In the genomic region with DNA sequence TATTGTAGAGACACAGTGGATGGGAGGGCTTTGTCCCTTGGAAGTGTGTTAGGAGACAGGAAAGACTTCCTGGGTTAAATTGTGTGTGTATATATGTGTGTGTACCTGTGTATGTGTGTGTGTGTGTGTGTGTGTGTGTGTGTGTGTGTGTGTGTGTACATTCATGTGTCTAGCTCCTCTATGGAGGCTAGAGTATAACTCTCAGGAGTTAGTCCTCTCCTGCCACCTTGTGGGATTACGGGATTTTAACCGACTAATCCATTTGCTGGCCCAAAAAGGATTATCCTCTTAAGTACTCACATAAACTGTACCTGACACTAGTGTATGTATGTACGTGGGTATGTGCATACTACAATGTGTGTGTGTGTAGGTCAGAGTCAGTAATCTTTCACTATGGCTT, we compare ENCODE assay signal across 10 mouse cellular contexts.
DNase-seq lines count a peak whose midpoint lies in the region; ATAC-seq and TF ChIP-seq lines count a peak whose summit lies in the region.
"Had no signal": no experiment of that assay in that cellular context is flagged by ENCODE, and none has a peak within 500 bp of the region (broad histone marks: within the 10 kb centered on the region; RNA-seq: fewer than 3 reads in every experiment).

No protein-coding gene starts in this region.

- peak; percentile 67 for TF ChIP-seq CTCF in lung, embryonic 14.5 days (IDR thresholded peaks at IDR 0.05; ENCODE audit: low read depth)
- no peak for TF ChIP-seq CTCF in lung, adult 2 months (IDR thresholded peaks at IDR 0.05; ENCODE audit: insufficient read depth, low read length)

- ATAC-seq in lung, embryonic 14.5 days (ENCODE audit: insufficient read depth), result peak; percentile 50; the same call in 1 of the 2 replicates
- peak; percentile 38 for ATAC-seq in kidney, embryonic 14.5 days (ENCODE audit: low FRiP score, low TSS enrichment)
- ATAC-seq in megakaryocyte, adult 5-6 weeks (ENCODE audit: poor library complexity, severe bottlenecking), result no peak

- H3K9ac ChIP-seq in lung, embryonic 14.5 days, result no peak overlapping the region
- H3K9ac ChIP-seq in kidney, embryonic 14.5 days (ENCODE audit: low read depth, low read length), result no peak overlapping the region
- H3K9ac ChIP-seq: embryonic facial prominence, embryonic 15.5 days; lung, embryonic 15.5 days had no signal

- no peaks in the 10 kb centered on the region for H3K9me3 ChIP-seq in lung, embryonic 14.5 days (ENCODE audit: low read depth, low read length)
- H3K9me3 ChIP-seq in kidney, embryonic 14.5 days (ENCODE audit: control insufficient read depth, low read length), result no peaks in the 10 kb centered on the region
- H3K9me3 ChIP-seq: embryonic facial prominence, embryonic 15.5 days; lung, embryonic 15.5 days had no signal

- H3K4me3 ChIP-seq in lung, embryonic 14.5 days (ENCODE audit: low read depth, low read length), result no peak overlapping the region
- H3K4me3 ChIP-seq in lung, adult 2 months (replicated peaks; ENCODE audit: extremely low read depth, low read depth, low read length), result no peak overlapping the region
- H3K4me3 ChIP-seq in kidney, embryonic 14.5 days (ENCODE audit: low read length), result no peak overlapping the region
- H3K4me3 ChIP-seq: embryonic facial prominence, embryonic 15.5 days; lung, embryonic 15.5 days had no signal

- H3K27ac ChIP-seq in lung, embryonic 14.5 days (ENCODE audit: low read depth), result no peak overlapping the region
- H3K27ac ChIP-seq in kidney, embryonic 14.5 days (ENCODE audit: low read depth, low read length), result no peak overlapping the region
- H3K27ac ChIP-seq: embryonic facial prominence, embryonic 15.5 days; lung, embryonic 15.5 days had no signal

- 53% methylated on average over 3 of the region's 3 CpGs for WGBS in lung, embryonic 14.5 days
- 46% methylated on average over 3 of the region's 3 CpGs for WGBS in lung, adult 2 months
- 74% methylated on average over 3 of the region's 3 CpGs for WGBS in kidney, embryonic 14.5 days

- H3K4me2 ChIP-seq in lung, embryonic 14.5 days, result no peak overlapping the region
- no peak overlapping the region for H3K4me2 ChIP-seq in kidney, embryonic 14.5 days (replicated peaks; ENCODE audit: low read depth, low read length)
- H3K4me2 ChIP-seq: embryonic facial prominence, embryonic 15.5 days; lung, embryonic 15.5 days had no signal

- no peaks in the 10 kb centered on the region for H3K27me3 ChIP-seq in lung, embryonic 14.5 days (ENCODE audit: insufficient read depth, low read length)
- H3K27me3 ChIP-seq in kidney, embryonic 14.5 days (ENCODE audit: control insufficient read depth, insufficient read depth, low read length), result no peaks in the 10 kb centered on the region
- H3K27me3 ChIP-seq: embryonic facial prominence, embryonic 15.5 days; lung, embryonic 15.5 days had no signal

- TF ChIP-seq POLR2A in lung, adult 2 months (IDR thresholded peaks at IDR 0.05; ENCODE audit: borderline replicate concordance, extremely low read depth, low read depth, low read length), result no peak

- H3K36me3 ChIP-seq in lung, embryonic 14.5 days (ENCODE audit: insufficient read depth), result peaks cover 11% of the 10 kb centered on the region; the same call in 1 of the 2 replicates
- no peaks in the 10 kb centered on the region for H3K36me3 ChIP-seq in kidney, embryonic 14.5 days (ENCODE audit: control insufficient read depth, insufficient read depth, low read length)
- H3K36me3 ChIP-seq: embryonic facial prominence, embryonic 15.5 days; lung, embryonic 15.5 days had no signal

- DNase-seq in cerebellum, postnatal 10 days, result peak; percentile 72 to 79
- no peak for DNase-seq in cerebellum, adult 11 months
- DNase-seq in lung, embryonic 14.5 days, result peak; percentile 87
- DNase-seq in lung, adult 2 months, result no peak
- DNase-seq in retina, postnatal 7 days (ENCODE audit: low read depth, low spot score), result peak; percentile 81
- no peak for DNase-seq in spleen, adult 18-20 months

- no peaks in the 10 kb centered on the region for H3K4me1 ChIP-seq in lung, embryonic 14.5 days (ENCODE audit: insufficient read depth)
- H3K4me1 ChIP-seq in lung, adult 2 months (ENCODE audit: control insufficient read depth, insufficient read depth, low read length), result no peaks in the 10 kb centered on the region; the same call in 1 of the 2 replicates
- H3K4me1 ChIP-seq in kidney, embryonic 14.5 days (ENCODE audit: control insufficient read depth, insufficient read depth, low read length), result no peaks in the 10 kb centered on the region
- H3K4me1 ChIP-seq: embryonic facial prominence, embryonic 15.5 days; lung, embryonic 15.5 days had no signal

Comparison
In these comparisons a context has a peak if more than half of its experiments do, and no peak if none do; other contexts are left out.
1. DNase-seq: peak in cerebellum, postnatal 10 days (2 of 2), lung, embryonic 14.5 days (single experiment) and retina, postnatal 7 days (single experiment); none in cerebellum, adult 11 months (single experiment), lung, adult 2 months (single experiment) and spleen, adult 18-20 months (0 of 2).